Mouse (Mus musculus) forebrain, postnatal 0 days (tissue): ENCODE results near the gene Madcam1. TPM values are rescaled to one million over a fixed set of nuclear protein-coding genes. Genes with fewer than 3 reads are reported as not detected.

Source experiments
- ATAC-seq: fragments of 200-750 bp; cut with Nextera tagmentation; 2 replicates; pipeline ENCODE4 v1.8.0; 2017; ENCODE audit warnings: mild to moderate bottlenecking, moderate library complexity
- DNase-seq: peaks from one replicate; pipeline ENCODE4 v3.0.0-alpha.2; 2015
- H3K27ac ChIP-seq: fragments of 300-500 bp; sonication (generic); 2 replicates; pipeline ENCODE4 v1.5.1; 2014; ENCODE audit warnings: low read depth, mild to moderate bottlenecking, antibody characterized with exemption, low read length, moderate library complexity, mixed read lengths
- H3K27me3 ChIP-seq: fragments of 300-500 bp; sonication (generic); 2 replicates; pipeline ENCODE4 v1.6.1; 2014; ENCODE audit warnings: mild to moderate bottlenecking, low read length, mixed read lengths; ENCODE audit not compliant: insufficient read depth
- H3K36me3 ChIP-seq: fragments of 300-500 bp; sonication (generic); 2 replicates; pipeline ENCODE4 v1.6.1; 2014; ENCODE audit warnings: mild to moderate bottlenecking, moderate library complexity; ENCODE audit not compliant: insufficient read depth
- H3K4me1 ChIP-seq: fragments of 300-500 bp; sonication (generic); 2 replicates; pipeline ENCODE4 v1.6.1; 2014; ENCODE audit warnings: antibody characterized with exemption; ENCODE audit not compliant: insufficient read depth
- H3K4me2 ChIP-seq: fragments of 300-500 bp; sonication (generic); 2 replicates; pipeline ENCODE4 v1.6.1; 2014; ENCODE audit warnings: low read depth, mild to moderate bottlenecking, moderate library complexity
- H3K4me3 ChIP-seq: fragments of 300-500 bp; sonication (generic); 2 replicates; pipeline ENCODE4 v1.5.1; 2014; ENCODE audit warnings: low read depth, low read length, mixed read lengths
- H3K9ac ChIP-seq: fragments of 300-500 bp; sonication (generic); 2 replicates; pipeline ENCODE4 v1.6.1; 2014; ENCODE audit warnings: mild to moderate bottlenecking
- H3K9me3 ChIP-seq: fragments of 300-500 bp; sonication (generic); 2 replicates; pipeline ENCODE4 v1.6.1; 2016; ENCODE audit warnings: low read length
- CTCF ChIP-seq: sonication (generic); IDR thresholded peaks from 2 replicates; pipeline ENCODE4 v1.5.1; 2016; ENCODE audit warnings: antibody characterized with exemption, control low read depth, low read depth
- WGBS: fragments of 180-500 bp; shearing (Covaris S2); extraction: QIAGEN DNeasy Blood & Tissue Kit; methylation state at CpG from one replicate; pipeline ENCODE4 v1.1.7; 2014; 5-methylcytosine and 5-hydroxymethylcytosine counted together
- polyA plus RNA-seq: library from polyadenylated mRNA; unstranded; fragments of >200 nt; fragmentation: Nextera tagmentation; extraction: Ambion mirVana; gene quantifications from 2 replicates; pipeline ENCODE4 v1.2.1, GENCODE M21; 2015
- total RNA-seq: library from RNA; depleted of rRNA; stranded (reverse); fragments of >200 nt; gene quantifications from 2 replicates; pipeline ENCODE4 v1.2.3, GENCODE M21; 2014

The Madcam1 gene
- total and polyA plus RNA-seq, 2 experiments from 2014 or later: 0.70 to 0.95 TPM

DNA sequence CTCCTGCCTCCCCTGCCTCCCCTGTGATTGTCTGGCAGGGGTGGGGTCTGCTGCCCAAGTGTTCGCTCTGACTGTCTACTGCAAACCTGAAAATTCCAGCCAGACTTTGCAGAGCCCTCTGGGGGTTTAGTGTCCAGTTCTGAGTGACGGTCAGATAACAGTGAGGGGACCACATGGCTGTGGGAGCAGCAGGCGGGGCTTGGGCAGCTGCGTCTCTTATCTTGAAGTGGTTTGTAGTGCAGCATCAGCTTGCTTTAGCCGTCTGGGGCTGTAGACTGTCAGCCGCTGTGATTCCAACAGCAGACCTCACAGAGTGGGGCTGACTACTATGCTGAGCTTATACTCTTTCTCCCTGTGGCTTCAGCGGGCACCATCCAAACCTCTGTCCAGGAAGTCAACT, 44.9 kb downstream of the Madcam1 start:
- Histone ChIP-seq H3K4me3 (no peak overlapping the region), H3K4me1 (peaks cover 14% of the 10 kb centered on the region; the same call in 1 of the 2 replicates), H3K4me2 (no peak overlapping the region), H3K27ac (no peak overlapping the region), H3K9ac (no peak overlapping the region), H3K27me3 (no peaks in the 10 kb centered on the region), H3K9me3 (no peaks in the 10 kb centered on the region), H3K36me3 (peaks cover 33% of the 10 kb centered on the region)
- WGBS: 86% methylated on average over 7 of the region's 7 CpGs
- DNase-seq (no peak), ATAC-seq (no peak)
- TF ChIP-seq CTCF: no peak

DNA sequence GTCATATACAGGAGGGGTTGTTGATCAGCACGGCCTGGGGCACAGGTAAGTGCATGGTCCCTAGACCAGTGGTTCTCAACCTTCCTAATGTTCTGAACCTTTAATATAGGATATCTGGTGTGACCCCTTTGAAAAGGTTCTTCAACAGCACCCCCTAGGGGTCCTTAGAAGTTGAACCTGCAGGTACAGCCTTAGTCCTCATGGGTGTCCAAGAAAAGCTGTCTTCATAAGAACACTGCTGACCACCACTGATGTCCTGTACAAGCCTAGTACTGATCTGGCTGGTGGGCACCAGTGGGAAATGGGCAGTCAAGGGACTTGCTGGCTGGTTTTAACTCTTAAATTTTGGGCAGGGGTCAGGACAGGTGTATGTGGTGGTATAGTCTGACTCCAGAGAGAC, 47.7 kb downstream of the Madcam1 start:
- WGBS: 80% methylated on average over 1 of the region's 1 CpGs
- Histone ChIP-seq H3K27ac (no peak overlapping the region), H3K4me2 (no peak overlapping the region), H3K4me1 (peaks cover 5% of the 10 kb centered on the region; the same call in 1 of the 2 replicates), H3K36me3 (peaks cover 33% of the 10 kb centered on the region), H3K9me3 (no peaks in the 10 kb centered on the region), H3K27me3 (peaks cover 12% of the 10 kb centered on the region), H3K9ac (no peak overlapping the region), H3K4me3 (no peak overlapping the region)
- ATAC-seq: no peak
- peak; percentile 40 for TF ChIP-seq CTCF
- no peak for DNase-seq

DNA sequence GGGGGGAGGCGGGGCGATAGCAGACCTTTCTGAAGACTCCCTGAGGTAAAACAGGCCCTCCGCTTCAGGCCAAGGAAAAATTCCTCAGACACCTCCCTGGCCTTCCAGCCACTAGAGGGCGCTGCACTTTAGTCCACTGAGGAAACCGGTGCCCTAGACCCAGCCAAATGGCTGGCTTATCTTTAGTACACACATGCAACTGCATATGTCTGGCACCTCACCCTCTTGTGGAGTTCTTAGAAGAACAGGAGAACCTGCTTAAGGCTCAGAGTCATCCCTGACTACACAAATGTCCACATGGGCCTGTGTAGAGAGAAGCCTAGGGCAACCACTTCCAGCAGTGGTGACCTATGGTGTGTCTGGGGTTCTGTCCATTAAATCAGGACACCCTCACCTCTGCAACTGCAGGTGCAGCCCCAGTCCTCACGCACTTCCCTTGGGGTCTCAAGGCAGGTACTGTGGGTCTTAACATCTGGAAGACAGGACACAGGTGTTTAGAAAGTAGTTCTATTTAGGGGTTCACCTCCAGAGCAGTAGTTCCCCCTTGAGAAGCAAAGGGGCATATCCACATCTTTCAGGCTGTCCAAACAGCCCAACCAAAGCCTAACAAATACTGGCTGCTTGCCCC, 48.3 kb downstream of the Madcam1 start:
- no peak overlapping the region for H3K27ac ChIP-seq
- H3K4me3 ChIP-seq: no peak overlapping the region
- DNase-seq (peak; percentile 84), ATAC-seq (peak; percentile 54)
- H3K9me3 ChIP-seq: no peaks in the 10 kb centered on the region
- H3K4me1 ChIP-seq: peaks cover 7% of the 10 kb centered on the region
- no peak overlapping the region for H3K4me2 ChIP-seq
- peaks cover 33% of the 10 kb centered on the region for H3K36me3 ChIP-seq
- 20% methylated on average over 4 of the region's 6 CpGs for WGBS
- TF ChIP-seq CTCF: peak; percentile 79
- H3K9ac ChIP-seq: no peak overlapping the region
- H3K27me3 ChIP-seq: peaks cover 12% of the 10 kb centered on the region

DNA sequence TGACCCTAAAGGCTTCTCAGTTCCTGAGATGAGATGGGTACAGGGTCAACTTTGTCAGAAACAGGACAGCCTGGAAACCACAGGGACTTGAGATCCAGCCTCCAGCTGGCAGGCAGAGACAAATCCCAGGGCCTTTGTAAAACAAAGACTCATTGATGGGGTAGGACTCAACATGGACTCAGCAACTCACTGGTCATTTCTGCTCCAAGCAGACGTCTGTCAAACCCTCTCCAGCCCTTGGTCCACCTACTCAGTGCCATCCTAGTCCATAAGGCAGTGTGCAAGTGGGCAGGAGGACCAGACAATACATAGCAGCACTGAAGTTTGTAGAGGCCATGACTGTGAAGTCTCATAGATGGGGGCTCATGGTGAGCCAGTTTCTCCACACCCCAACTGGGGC, 48.8 kb downstream of the Madcam1 start:
- no peak for DNase-seq
- ATAC-seq: no peak
- Histone ChIP-seq H3K27ac (no peak overlapping the region), H3K9me3 (no peaks in the 10 kb centered on the region), H3K36me3 (peaks cover 33% of the 10 kb centered on the region), H3K4me1 (peaks cover 12% of the 10 kb centered on the region), H3K4me3 (no peak overlapping the region), H3K4me2 (no peak overlapping the region), H3K9ac (no peak overlapping the region), H3K27me3 (peaks cover 12% of the 10 kb centered on the region)
- 39% methylated on average over 1 of the region's 1 CpGs for WGBS
- TF ChIP-seq CTCF: no peak

DNA sequence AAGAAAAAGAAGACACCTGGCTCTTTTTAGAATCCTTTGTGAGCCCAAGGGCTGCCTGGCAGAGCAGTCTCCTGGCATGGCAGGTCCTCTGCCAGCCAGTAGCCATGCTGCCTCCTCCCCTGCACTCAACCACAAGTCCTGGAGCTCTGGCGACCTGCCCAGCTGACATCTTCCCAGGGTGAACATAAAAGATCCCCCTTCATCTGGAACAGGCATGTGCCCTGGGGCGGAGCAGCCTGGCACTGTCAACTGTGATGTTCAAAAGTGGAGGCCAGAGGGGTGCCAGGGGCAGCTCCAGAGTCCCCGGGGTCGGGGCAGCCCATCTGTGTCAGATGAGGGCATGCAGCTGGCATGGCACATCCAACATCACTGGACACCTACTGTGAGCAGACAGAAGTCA, 50.6 kb downstream of the Madcam1 start:
- WGBS: 59% methylated on average over 4 of the region's 4 CpGs
- TF ChIP-seq CTCF: no peak
- no peak for DNase-seq
- peaks cover 20% of the 10 kb centered on the region for H3K36me3 ChIP-seq
- ATAC-seq: no peak
- no peaks in the 10 kb centered on the region for H3K9me3 ChIP-seq
- H3K27ac ChIP-seq: no peak overlapping the region
- no peak overlapping the region for H3K4me3 ChIP-seq
- no peak overlapping the region for H3K9ac ChIP-seq
- peaks cover 12% of the 10 kb centered on the region for H3K27me3 ChIP-seq
- H3K4me2 ChIP-seq: no peak overlapping the region
- peaks cover 12% of the 10 kb centered on the region for H3K4me1 ChIP-seq

DNA sequence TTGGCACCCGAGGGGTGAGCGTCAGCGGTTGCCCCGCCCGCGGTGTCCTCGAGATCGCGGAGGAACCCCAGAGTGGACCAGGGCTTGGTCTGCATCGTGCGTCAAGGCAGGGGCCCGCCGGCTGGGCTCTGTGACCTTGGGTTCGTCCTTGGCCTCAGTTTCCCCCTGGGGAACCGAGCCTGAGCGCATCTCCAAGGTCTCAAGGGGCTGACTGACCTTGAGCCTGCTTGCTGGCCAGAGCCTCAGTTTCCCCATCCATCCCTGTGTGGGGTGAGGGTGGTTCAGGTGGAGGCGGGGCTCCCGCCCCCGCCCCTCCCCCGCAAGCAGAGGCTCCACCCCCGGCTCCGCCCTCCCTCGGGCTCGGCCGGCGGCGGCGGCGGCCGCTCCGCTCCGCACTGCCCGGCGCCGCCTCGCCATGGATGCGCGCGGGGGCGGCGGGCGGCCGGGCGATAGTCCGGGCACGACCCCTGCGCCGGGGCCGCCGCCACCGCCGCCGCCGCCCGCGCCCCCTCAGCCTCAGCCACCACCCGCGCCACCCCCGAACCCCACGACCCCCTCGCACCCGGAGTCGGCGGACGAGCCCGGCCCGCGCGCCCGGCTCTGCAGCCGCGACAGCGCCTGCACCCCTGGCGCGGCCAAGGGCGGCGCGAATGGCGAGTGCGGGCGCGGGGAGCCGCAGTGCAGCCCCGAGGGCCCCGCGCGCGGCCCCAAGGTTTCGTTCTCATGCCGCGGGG, 52.1 kb downstream of the Madcam1 start, which contains the start of gene Hcn2:
Gene Hcn2, plus strand, starts transcription at position 381 of the 734 bp plus-strand sequence.
- Histone ChIP-seq H3K4me1 (peaks cover 12% of the 10 kb centered on the region), H3K27me3 (peaks cover 12% of the 10 kb centered on the region), H3K4me2 (peak within 1 kb of the TSS; percentile 93), H3K9me3 (no peaks in the 10 kb centered on the region), H3K36me3 (peaks cover 6% of the 10 kb centered on the region), H3K27ac (peak within 1 kb of the TSS; percentile 62), H3K9ac (peak within 1 kb of the TSS; percentile 72), H3K4me3 (peak within 1 kb of the TSS; percentile 79)
- DNase-seq (peak; percentile 47), ATAC-seq (peak; percentile 65)
- no peak for TF ChIP-seq CTCF
- WGBS: 5% methylated on average over 71 of the region's 91 CpGs

DNA sequence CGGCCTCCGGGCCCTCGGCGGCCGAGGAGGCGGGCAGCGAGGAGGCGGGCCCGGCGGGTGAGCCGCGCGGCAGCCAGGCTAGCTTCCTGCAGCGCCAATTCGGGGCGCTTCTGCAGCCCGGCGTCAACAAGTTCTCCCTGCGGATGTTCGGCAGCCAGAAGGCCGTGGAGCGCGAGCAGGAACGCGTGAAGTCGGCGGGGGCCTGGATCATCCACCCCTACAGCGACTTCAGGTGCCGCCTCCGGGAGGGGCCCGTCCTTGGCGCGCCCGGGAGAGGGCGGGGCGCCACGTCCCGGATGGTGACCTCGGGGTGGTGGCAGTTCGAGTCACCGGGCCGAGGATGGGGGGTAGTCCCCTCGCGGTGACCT, 52.6 kb downstream of the Madcam1 start:
- H3K4me3 ChIP-seq: peak overlapping the region; percentile 79
- 4% methylated on average over 41 of the region's 44 CpGs for whole genome bisulfite sequencing
- H3K9ac ChIP-seq: peak overlapping the region; percentile 72
- peak overlapping the region; percentile 62 for H3K27ac ChIP-seq
- DNase-seq: peak; percentile 52
- no peak for TF ChIP-seq CTCF
- peak; percentile 53 for ATAC-seq
- H3K4me1 ChIP-seq: peaks cover 12% of the 10 kb centered on the region
- H3K36me3 ChIP-seq: peaks cover under 1% of the 10 kb centered on the region
- H3K27me3 ChIP-seq: peaks cover 12% of the 10 kb centered on the region
- no peaks in the 10 kb centered on the region for H3K9me3 ChIP-seq
- H3K4me2 ChIP-seq: peak overlapping the region; percentile 93
